Mouse (Mus musculus): Measurements from ENCODE around the gene Gm826. TPM values are rescaled to one million over a fixed set of nuclear protein-coding genes. Genes with fewer than 3 reads are reported as not detected.

Gm826 gene
- polyA plus RNA-seq, 1 experiment from 2014 or later = not detected

Other genes starting within 250 kb of the Gm826 start
- gene Mafb, start 32.9 kb upstream of the Gm826 start, polyA plus RNA-seq (2015; fragmentation: Nextera tagmentation; extraction: Ambion mirVana) = 6.5 TPM in 2 replicates

Data from midbrain, embryonic 15.5 days (tissue).